Mouse (Mus musculus): ENCODE data around the gene Tmem202.

Tmem202 gene

DNA sequence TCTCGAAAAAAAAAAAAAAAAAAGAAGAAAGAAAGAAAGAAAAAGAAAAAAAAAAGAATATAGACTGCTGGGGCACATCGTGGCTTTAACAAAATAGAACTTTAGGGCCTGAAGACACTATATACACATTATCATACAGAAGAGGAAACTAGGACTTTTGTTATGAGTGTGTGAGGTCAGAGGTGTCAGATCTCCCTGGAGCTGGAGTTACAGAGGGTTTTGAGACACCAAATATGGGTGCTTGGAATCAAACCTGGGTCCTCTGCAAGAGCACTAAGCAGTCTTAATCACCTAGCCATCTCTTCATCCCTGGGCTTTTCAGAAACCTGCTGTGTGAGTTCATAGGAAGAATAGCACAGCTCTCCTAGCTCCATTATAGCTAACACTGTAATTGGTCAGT is 6.2 kb downstream of the Tmem202 start:
- no peak for DNase-seq (ENCODE audit: low spot score)

GRCm38 (mm10) chr9:59531645-59532044 is 8.0 kb downstream of the Tmem202 start:
- DNase-seq (ENCODE audit: low spot score), result no peak

DNA sequence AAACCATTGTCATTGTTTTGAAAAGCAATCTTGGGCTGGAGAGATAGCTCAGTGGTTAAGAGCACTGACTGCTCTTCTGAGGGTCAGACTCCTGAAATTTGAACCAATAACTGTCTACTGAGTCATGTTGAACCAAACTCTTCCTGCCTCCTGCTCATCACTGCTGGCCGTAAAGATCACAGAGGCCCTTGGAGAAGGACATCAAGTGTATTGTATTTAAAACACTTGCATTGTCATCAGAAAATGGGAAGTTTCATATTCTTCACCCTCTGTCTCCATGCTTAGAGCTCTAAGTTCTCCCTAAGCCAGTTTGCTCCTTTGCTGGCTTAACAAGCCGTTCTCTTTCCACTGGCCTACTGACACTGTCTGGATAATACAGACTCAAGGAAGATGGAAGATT is 11.4 kb downstream of the Tmem202 start:
- no peak for DNase-seq (ENCODE audit: low spot score)

- DNase-seq (ENCODE audit: low spot score), result no peak
Measured at GRCm38 (mm10) chr9:59527580-59527979, 12.1 kb downstream of the Tmem202 start.

DNA sequence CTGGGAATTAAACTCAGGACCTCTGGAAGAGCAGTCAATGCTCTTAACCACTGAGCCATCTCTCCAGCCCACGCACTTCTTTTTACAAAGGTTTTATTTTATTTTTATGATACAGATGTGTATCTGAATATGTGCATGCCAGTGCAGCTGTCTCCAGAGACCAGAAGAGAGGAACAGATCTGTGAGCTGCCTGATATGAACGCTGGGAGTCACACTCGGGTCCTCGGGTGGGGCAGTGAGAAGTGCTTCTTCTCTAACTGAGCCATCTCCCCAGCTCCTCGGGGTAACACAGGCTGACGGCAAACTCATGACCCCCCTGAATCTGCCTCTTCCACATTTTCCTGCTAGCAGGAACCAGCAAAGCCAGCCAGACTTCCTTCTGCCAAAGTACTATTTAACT is 12.9 kb downstream of the Tmem202 start:
- DNase-seq (ENCODE audit: low spot score), result no peak

DNA sequence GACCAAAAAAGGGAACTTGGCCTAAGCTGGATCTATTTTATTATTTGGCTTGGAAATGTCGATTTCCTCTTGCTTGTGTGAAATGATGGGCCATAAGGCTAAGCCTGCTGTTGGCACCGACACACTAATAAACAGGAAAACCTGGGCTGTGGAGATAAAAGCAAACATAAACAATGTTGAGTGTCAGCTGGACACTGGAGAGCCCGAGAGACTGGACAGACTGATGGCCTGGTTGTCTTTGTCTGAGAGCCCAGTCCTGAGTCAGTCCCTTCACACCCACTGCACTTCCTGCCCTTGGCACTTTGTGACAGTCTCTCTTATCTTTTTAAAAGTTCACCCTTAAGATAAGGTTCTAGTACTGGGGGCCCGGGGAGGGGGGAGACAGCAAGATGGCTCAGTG is 16.7 kb downstream of the Tmem202 start:
- DNase-seq (ENCODE audit: low spot score), result no peak

- no peak for DNase-seq (ENCODE audit: low spot score)
Measured at GRCm38 (mm10) chr9:59519396-59519795, 20.3 kb downstream of the Tmem202 start.

- no peak for DNase-seq (ENCODE audit: low spot score)
Measured at GRCm38 (mm10) chr9:59518976-59519375, 20.7 kb downstream of the Tmem202 start.

DNA sequence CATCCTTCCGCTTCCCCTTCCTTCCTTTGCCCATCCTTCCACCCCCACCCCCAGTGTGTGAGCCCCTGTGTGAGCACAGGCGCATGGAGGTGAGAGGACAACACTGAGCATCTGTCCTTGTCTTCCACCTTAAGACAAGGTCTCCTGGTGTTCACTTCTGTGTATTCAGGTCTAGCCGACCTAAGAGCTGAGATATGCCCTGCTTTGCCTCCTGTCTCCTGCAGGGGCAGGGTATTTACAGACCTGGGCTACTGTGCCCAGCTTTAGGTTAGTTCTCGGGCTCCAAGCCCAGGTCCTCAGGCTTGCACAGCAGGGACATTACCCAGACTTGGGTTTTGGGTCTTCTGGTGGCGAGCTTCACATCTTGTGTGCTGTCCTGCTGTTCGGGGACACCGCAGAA is 22.5 kb downstream of the Tmem202 start:
- no peak for DNase-seq (ENCODE audit: low spot score)

GRCm38 (mm10) chr9:59515069-59515468 is 24.6 kb downstream of the Tmem202 start:
- no peak for DNase-seq (ENCODE audit: low spot score)

- no peak for DNase-seq (ENCODE audit: low spot score)
Measured at GRCm38 (mm10) chr9:59512381-59512780, 27.3 kb downstream of the Tmem202 start.

GRCm38 (mm10) chr9:59508146-59508545 is 31.5 kb downstream of the Tmem202 start:
- no peak for DNase-seq (ENCODE audit: low spot score)

GRCm38 (mm10) chr9:59487331-59487730 is 52.3 kb downstream of the Tmem202 start:
- no peak for DNase-seq (ENCODE audit: low spot score)

- peak; percentile 99 for DNase-seq (ENCODE audit: low spot score)
Measured at GRCm38 (mm10) chr9:59486549-59487065, 53.0 kb downstream of the Tmem202 start, which contains the start of gene Arih1. Gene Arih1, minus strand, starts transcription at chr9:59486618.

- DNase-seq (ENCODE audit: low spot score), result no peak
Measured at GRCm38 (mm10) chr9:59486076-59486518, 53.5 kb downstream of the Tmem202 start.

- DNase-seq (ENCODE audit: low spot score), result peak; percentile 55
Measured at GRCm38 (mm10) chr9:59485511-59486075, 54.1 kb downstream of the Tmem202 start.

GRCm38 (mm10) chr9:59484760-59485159 is 54.9 kb downstream of the Tmem202 start:
- DNase-seq (ENCODE audit: low spot score), result no peak

- DNase-seq (ENCODE audit: low spot score), result no peak
Measured at GRCm38 (mm10) chr9:59482419-59482818, 57.2 kb downstream of the Tmem202 start.

DNA sequence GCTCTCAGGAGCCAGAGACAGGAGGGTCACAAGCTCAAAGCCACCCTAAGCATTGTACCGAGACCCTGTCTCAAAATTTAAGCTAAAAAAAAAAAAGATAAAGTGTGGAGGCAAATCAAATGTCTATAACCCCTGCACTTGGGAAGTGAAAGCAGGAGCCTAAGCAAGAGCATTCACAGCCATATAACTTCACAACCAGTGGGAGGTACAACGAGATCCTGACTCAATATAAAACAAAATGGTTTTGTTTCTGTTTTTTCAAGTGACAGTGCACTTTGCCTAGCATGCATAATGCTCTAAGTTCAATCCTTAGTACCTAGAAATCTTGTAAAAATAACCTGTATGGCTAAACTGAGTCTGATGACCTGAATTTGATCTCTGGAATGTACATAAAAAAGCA is 63.0 kb downstream of the Tmem202 start:
- DNase-seq (ENCODE audit: low spot score), result no peak

- DNase-seq (ENCODE audit: low spot score), result no peak
Measured at GRCm38 (mm10) chr9:59474838-59475237, 64.8 kb downstream of the Tmem202 start.

- DNase-seq (ENCODE audit: low spot score), result no peak
Measured at GRCm38 (mm10) chr9:59473171-59473570, 66.5 kb downstream of the Tmem202 start.

- DNase-seq (ENCODE audit: low spot score), result no peak
Measured at GRCm38 (mm10) chr9:59469446-59469845, 70.2 kb downstream of the Tmem202 start.
